Mouse (Mus musculus): ENCODE results near the gene Zc3h8. TPM values are rescaled to one million over a fixed set of nuclear protein-coding genes. Genes with fewer than 3 reads are reported as not detected.

The Zc3h8 gene
- polyA plus RNA-seq, 1 experiment from 2014 or later = 9.2 TPM

- Histone ChIP-seq H3K36me3 (no peaks in the 10 kb centered on the region), H3K27ac (replicated peaks) (no peak overlapping the region), H3K4me2 (replicated peaks) (no peak overlapping the region), H3K9me3 (no peaks in the 10 kb centered on the region), H3K9ac (replicated peaks) (no peak overlapping the region), H3K4me3 (no peak overlapping the region), H3K27me3 (0 out of 2 replicates have a peak, but pooled peaks cover 6% of the 10 kb centered on the region), H3K4me1 (0 out of 2 replicates have a peak, but pooled peaks cover 3% of the 10 kb centered on the region)
- 33% methylated on average over 6 of the region's 6 CpGs for WGBS
- ATAC-seq (ENCODE audit: low FRiP score, low read depth) = no peak
Measured at GRCm38 (mm10) chr2:128947962-128948588, 4.2 kb upstream of the Zc3h8 start.

DNA sequence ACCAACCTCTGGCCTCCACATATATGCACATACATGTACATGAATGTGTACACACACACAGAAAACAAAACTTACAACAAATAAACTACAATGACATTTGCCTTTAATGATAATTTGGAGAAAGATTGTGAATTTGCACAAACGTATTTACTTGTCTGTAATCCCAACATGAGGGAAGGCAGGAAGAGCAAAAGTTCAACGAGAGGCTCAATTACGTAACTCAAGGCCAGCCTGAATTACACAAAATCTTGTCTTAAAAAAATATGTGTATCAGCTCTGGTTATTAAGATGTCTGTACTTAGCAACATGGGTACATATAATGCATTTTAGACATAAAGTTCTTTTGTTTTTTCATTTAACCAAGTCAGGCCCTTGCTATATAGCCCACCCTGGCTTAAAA is 7.6 kb downstream of the Zc3h8 start:
- no peak overlapping the region for H3K9ac ChIP-seq (replicated peaks)
- no peak for ATAC-seq (ENCODE audit: low FRiP score, low read depth)
- 96% methylated on average over 3 of the region's 3 CpGs for WGBS
- no peak overlapping the region for H3K4me3 ChIP-seq
- H3K4me1 ChIP-seq = no peaks in the 10 kb centered on the region
- H3K27me3 ChIP-seq = no peaks in the 10 kb centered on the region
- H3K9me3 ChIP-seq = no peaks in the 10 kb centered on the region
- H3K36me3 ChIP-seq = 0 out of 2 replicates have a peak, but pooled peaks cover 15% of the 10 kb centered on the region
- no peak overlapping the region for H3K4me2 ChIP-seq (replicated peaks)
- H3K27ac ChIP-seq (replicated peaks) = no peak overlapping the region

DNA sequence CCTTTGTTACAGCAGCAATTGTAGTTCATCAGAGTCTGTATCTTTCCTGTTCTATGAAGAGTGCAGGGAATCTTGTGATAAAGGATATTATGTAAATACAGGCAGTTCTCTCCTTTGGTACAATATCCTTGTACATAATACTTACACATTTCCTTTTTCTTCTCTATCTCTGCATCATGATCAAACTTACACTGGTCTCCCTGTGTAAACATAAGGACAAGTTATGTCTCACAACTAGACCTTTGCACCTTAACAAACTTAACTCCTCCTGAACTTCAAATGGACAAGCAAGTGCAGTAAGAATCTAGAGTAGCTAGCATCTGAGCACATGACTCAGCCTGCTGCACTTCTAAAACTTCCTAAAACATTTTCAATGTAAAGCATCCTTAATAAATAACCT is 13.2 kb downstream of the Zc3h8 start:
- no peak overlapping the region for H3K9ac ChIP-seq (replicated peaks)
- no peak for ATAC-seq (ENCODE audit: low FRiP score, low read depth)
- peaks cover 30% of the 10 kb centered on the region for H3K36me3 ChIP-seq
- no peak overlapping the region for H3K4me2 ChIP-seq (replicated peaks)
- no peaks in the 10 kb centered on the region for H3K27me3 ChIP-seq
- no peak overlapping the region for H3K27ac ChIP-seq (replicated peaks)
- H3K4me3 ChIP-seq = no peak overlapping the region
- H3K4me1 ChIP-seq = no peaks in the 10 kb centered on the region
- H3K9me3 ChIP-seq = no peaks in the 10 kb centered on the region

DNA sequence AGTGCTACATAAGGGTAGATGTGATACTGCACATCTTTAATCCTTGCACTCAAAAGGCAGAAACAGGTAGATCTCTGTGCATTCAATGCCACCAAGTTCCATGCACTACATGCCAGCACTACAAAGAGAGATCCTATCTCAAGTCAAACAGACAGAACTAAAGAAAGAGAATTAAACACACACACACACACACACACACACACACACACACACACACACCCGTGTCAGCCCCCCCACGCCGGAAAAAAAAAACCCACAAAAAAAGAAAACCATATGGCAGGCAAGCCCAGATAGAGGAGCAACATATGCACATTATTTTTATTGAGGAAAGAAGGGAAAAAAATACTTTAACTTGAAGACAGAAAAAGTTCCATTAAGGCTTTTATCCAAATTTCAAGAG is 15.4 kb downstream of the Zc3h8 start:
- Histone ChIP-seq H3K9ac (replicated peaks) (no peak overlapping the region), H3K36me3 (peaks cover 30% of the 10 kb centered on the region), H3K9me3 (no peaks in the 10 kb centered on the region), H3K27ac (replicated peaks) (no peak overlapping the region), H3K4me1 (no peaks in the 10 kb centered on the region), H3K4me2 (replicated peaks) (no peak overlapping the region), H3K4me3 (no peak overlapping the region), H3K27me3 (no peaks in the 10 kb centered on the region)
- no peak for ATAC-seq (ENCODE audit: low FRiP score, low read depth)
- WGBS = 76% methylated on average over 3 of the region's 3 CpGs

DNA sequence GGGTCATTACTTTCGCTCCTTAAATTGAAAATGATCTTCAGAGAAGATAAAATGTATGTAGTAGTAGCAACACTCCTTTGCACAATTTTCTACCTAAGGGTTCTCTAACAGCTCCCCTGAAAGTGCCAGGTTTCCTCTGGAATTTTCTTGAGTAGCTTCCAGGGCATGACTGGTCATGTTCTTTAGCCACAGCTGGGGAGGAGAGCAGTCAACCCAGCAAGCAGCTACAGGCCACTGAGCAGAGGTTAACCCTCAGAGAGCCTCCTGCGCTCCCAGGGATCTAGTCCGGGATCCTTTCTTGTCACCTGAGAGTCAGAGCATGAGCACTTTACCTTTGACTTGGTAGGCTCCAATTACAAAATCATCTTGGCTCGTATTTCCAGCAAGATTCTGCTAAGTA is 19.1 kb downstream of the Zc3h8 start:
- Histone ChIP-seq H3K27ac (replicated peaks) (no peak overlapping the region), H3K27me3 (no peaks in the 10 kb centered on the region), H3K4me1 (no peaks in the 10 kb centered on the region), H3K4me3 (no peak overlapping the region), H3K9ac (replicated peaks) (no peak overlapping the region), H3K9me3 (no peaks in the 10 kb centered on the region), H3K4me2 (replicated peaks) (no peak overlapping the region), H3K36me3 (peaks cover 17% of the 10 kb centered on the region)
- ATAC-seq (ENCODE audit: low FRiP score, low read depth) = no peak
- 91% methylated on average over 4 of the region's 4 CpGs for WGBS

- no peak overlapping the region for H3K4me2 ChIP-seq (replicated peaks)
- WGBS = 81% methylated on average over 3 of the region's 3 CpGs
- no peaks in the 10 kb centered on the region for H3K4me1 ChIP-seq
- ATAC-seq (ENCODE audit: low FRiP score, low read depth) = no peak
- H3K36me3 ChIP-seq = no peaks in the 10 kb centered on the region
- H3K9me3 ChIP-seq = no peaks in the 10 kb centered on the region
- H3K27ac ChIP-seq (replicated peaks) = no peak overlapping the region
- no peak overlapping the region for H3K9ac ChIP-seq (replicated peaks)
- no peaks in the 10 kb centered on the region for H3K27me3 ChIP-seq
- H3K4me3 ChIP-seq = no peak overlapping the region
Measured at GRCm38 (mm10) chr2:128916528-128916927, 27.3 kb downstream of the Zc3h8 start.

GRCm38 (mm10) chr2:128914978-128915377 is 28.9 kb downstream of the Zc3h8 start:
- Histone ChIP-seq H3K4me1 (no peaks in the 10 kb centered on the region), H3K4me3 (no peak overlapping the region), H3K36me3 (no peaks in the 10 kb centered on the region), H3K27me3 (no peaks in the 10 kb centered on the region), H3K27ac (replicated peaks) (no peak overlapping the region), H3K9me3 (no peaks in the 10 kb centered on the region), H3K4me2 (replicated peaks) (no peak overlapping the region), H3K9ac (replicated peaks) (no peak overlapping the region)
- no peak for ATAC-seq (ENCODE audit: low FRiP score, low read depth)
- WGBS = 86% methylated on average over 4 of the region's 4 CpGs

GRCm38 (mm10) chr2:128903661-128904060 is 40.2 kb downstream of the Zc3h8 start:
- Histone ChIP-seq H3K4me3 (no peak overlapping the region), H3K4me2 (replicated peaks) (no peak overlapping the region), H3K4me1 (no peaks in the 10 kb centered on the region), H3K9me3 (no peaks in the 10 kb centered on the region), H3K9ac (replicated peaks) (no peak overlapping the region), H3K27me3 (no peaks in the 10 kb centered on the region), H3K36me3 (no peaks in the 10 kb centered on the region), H3K27ac (replicated peaks) (no peak overlapping the region)
- ATAC-seq (ENCODE audit: low FRiP score, low read depth) = no peak
- WGBS = 87% methylated on average over 3 of the region's 3 CpGs

- H3K27me3 ChIP-seq = no peaks in the 10 kb centered on the region
Measured at GRCm38 (mm10) chr2:128902843-128903242, 41.0 kb downstream of the Zc3h8 start.

DNA sequence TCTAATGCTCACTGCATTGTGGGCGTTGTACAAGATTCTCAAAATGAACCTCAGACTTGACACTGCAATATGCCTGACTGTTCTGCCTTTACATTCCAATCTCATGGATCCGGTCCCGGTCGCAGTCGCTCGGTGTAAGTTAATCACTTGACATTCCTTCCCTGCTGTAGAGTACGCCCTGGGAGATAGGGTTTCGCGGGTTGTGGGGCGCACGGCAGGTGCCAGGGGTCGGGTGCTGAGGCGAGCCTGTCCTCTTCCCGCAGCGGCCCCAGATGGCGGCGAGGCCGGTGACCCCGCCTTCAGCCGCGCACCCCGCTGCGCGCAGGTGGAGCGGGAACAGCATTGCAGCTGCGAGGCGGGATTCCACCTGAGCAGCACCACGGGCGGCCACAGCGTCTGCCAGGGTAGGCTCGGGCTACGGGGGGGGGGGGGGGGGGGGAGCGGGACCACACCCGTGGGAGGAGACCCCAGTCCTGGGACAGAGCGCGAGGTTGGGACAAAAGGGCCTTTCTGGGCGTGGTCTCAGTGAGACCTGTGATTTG is 51.6 kb downstream of the Zc3h8 start:
- H3K9ac ChIP-seq (replicated peaks) = peak overlapping the region; percentile 46; the same call in 1 of the 2 replicates
- peak overlapping the region; percentile 70 for H3K4me2 ChIP-seq (replicated peaks)
- peaks cover 3% of the 10 kb centered on the region; the same call in 1 of the 2 replicates for H3K9me3 ChIP-seq
- H3K27me3 ChIP-seq = peaks cover 4% of the 10 kb centered on the region; the same call in 1 of the 2 replicates
- H3K36me3 ChIP-seq = no peaks in the 10 kb centered on the region
- peaks cover 6% of the 10 kb centered on the region; the same call in 1 of the 2 replicates for H3K4me1 ChIP-seq
- H3K27ac ChIP-seq (replicated peaks) = no peak overlapping the region
- WGBS = 3% methylated on average over 34 of the region's 37 CpGs
- ATAC-seq (ENCODE audit: low FRiP score, low read depth) = no peak; the same call in 1 of the 2 replicates
- H3K4me3 ChIP-seq = peak overlapping the region; percentile 41

More at GRCm38 (mm10) chr2:128902843-128903242, 41.0 kb downstream of the Zc3h8 start:
- Histone ChIP-seq H3K27ac (replicated peaks) (no peak overlapping the region), H3K4me1 (no peaks in the 10 kb centered on the region), H3K9ac (replicated peaks) (no peak overlapping the region), H3K4me2 (replicated peaks) (no peak overlapping the region), H3K36me3 (no peaks in the 10 kb centered on the region), H3K9me3 (no peaks in the 10 kb centered on the region), H3K4me3 (no peak overlapping the region)
- WGBS = 93% methylated on average over 6 of the region's 6 CpGs
- no peak for ATAC-seq (ENCODE audit: low FRiP score, low read depth)

DNA sequence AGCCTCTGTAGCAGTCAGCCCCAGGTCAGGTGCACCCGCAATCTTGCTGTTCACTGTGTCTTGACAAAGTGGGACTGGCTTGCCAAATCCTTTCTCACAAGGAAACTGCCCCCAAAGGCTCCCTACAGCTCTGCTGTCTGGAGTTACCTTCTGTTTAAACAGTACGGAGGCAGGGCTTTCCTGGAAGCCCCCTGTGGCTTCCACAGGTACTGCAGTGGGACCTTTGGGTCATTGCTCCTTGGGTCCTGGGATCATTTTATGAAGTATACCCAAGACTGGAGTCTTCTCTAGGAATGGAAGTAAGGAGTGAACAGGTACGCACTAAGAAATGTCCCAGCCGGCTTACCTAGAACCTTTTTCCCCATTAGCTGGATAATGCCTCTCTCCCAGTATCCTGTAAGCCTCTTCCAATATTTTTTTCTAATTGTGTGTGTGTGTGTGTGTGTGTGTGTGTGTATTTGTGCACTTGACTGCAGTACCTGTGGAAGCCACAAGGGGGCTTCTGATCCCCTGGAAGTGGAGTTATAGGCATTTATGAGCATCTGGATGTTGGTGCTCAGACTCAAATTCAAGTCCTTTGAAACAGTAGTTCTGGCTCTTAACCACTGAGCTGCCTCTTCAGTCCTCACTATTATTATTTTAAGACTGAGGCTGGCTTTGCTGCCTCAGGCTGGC is 53.1 kb downstream of the Zc3h8 start:
- no peak overlapping the region for H3K4me3 ChIP-seq
- 89% methylated on average over 4 of the region's 4 CpGs for WGBS
- no peak for ATAC-seq (ENCODE audit: low FRiP score, low read depth)
- no peak overlapping the region for H3K9ac ChIP-seq (replicated peaks)
- H3K36me3 ChIP-seq = no peaks in the 10 kb centered on the region
- no peak overlapping the region for H3K27ac ChIP-seq (replicated peaks)
- H3K27me3 ChIP-seq = peaks cover 4% of the 10 kb centered on the region; the same call in 1 of the 2 replicates
- peaks cover 3% of the 10 kb centered on the region; the same call in 1 of the 2 replicates for H3K9me3 ChIP-seq
- no peak overlapping the region for H3K4me2 ChIP-seq (replicated peaks)
- peaks cover 6% of the 10 kb centered on the region; the same call in 1 of the 2 replicates for H3K4me1 ChIP-seq

DNA sequence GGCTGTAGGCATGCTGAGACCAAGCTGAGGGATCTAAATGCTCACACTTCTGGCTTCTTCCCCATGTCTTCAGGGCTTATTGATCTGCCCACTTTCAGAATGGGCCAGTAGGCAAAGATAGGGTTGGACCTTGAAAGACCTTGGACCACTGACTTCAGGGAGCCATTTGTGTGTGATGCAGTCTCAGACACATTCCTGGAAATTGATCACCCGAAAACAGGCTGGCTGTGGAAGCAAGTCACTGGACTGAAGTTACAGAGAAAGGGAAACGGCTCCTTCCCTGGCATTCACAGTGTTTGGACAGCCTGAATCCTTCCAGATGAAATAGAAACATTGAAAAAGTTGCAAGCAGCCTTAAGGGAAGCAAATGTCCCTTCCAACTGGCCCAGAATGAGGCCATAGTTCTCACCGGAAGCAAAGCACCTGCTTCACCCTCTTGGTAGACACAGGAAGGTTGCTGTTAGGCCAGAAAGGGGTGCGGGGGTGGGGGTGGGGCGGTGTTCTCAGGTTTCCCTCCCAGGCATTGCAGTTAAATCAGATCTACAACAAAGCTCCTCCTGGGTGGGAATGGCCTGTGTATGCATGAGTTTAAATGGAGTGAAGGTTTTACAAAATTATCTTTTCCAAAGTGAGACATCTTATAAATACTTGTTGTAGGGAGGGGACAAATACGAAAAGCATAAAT is 55.9 kb downstream of the Zc3h8 start:
- H3K4me2 ChIP-seq (replicated peaks) = no peak overlapping the region
- 63% methylated on average over 6 of the region's 6 CpGs for WGBS
- no peaks in the 10 kb centered on the region for H3K36me3 ChIP-seq
- H3K27me3 ChIP-seq = 0 out of 2 replicates have a peak, but pooled peaks cover 4% of the 10 kb centered on the region
- no peak for ATAC-seq (ENCODE audit: low FRiP score, low read depth)
- peaks cover 3% of the 10 kb centered on the region; the same call in 1 of the 2 replicates for H3K9me3 ChIP-seq
- H3K4me1 ChIP-seq = peaks cover 6% of the 10 kb centered on the region; the same call in 1 of the 2 replicates
- no peak overlapping the region for H3K9ac ChIP-seq (replicated peaks)
- H3K27ac ChIP-seq (replicated peaks) = no peak overlapping the region
- no peak overlapping the region for H3K4me3 ChIP-seq
